Mouse (Mus musculus) lung, adult 2 months (tissue): ENCODE results near the gene Gabrg3.

Experiments used
- CTCF ChIP-seq: fragments of 200-500 bp; IDR thresholded peaks from 2 replicates; pipeline ENCODE4 v1.5.1; 2011; ENCODE audit warnings: mild to moderate bottlenecking, low read length, control low read depth; ENCODE audit not compliant: insufficient read depth
- POLR2A ChIP-seq: fragments of 200-500 bp; IDR thresholded peaks from 2 replicates; pipeline ENCODE4 v1.6.1; 2011; ENCODE audit warnings: low read depth, mild to moderate bottlenecking, control low read depth, low read length, borderline replicate concordance; ENCODE audit errors: extremely low read depth

- no peak for TF ChIP-seq POLR2A
- TF ChIP-seq CTCF, result no peak
Measured at GRCm38 (mm10) chr7:57393551-57393950, 6.6 kb upstream of the Gabrg3 start.
